ENCODE assay signal across 9 mouse cellular contexts in genomic region chr8:3220502-3220901, GRCm38 (mm10). TPM values are rescaled to one million over a fixed set of nuclear protein-coding genes. Genes with fewer than 3 reads are reported as not detected.
DNase-seq lines count a peak whose midpoint lies in the region; ATAC-seq and TF ChIP-seq lines count a peak whose summit lies in the region.
"Had no signal": no experiment of that assay in that cellular context is flagged by ENCODE, and none has a peak within 500 bp of the region (broad histone marks: within the 10 kb centered on the region; RNA-seq: fewer than 3 reads in every experiment).

No protein-coding gene starts in this region.

- H3K79me2 ChIP-seq in heart, adult 2 months (replicated peaks; ENCODE audit: control insufficient read depth, insufficient read depth, low read length): peaks cover 2% of the 10 kb centered on the region; the same call in 1 of the 2 replicates

- WGBS in heart, adult 2 months: 18% methylated on average over 9 of the region's 9 CpGs
- 9% methylated on average over 9 of the region's 9 CpGs for WGBS in bone marrow, adult 2 months
- WGBS in forebrain, postnatal 0 days: 2% methylated on average over 9 of the region's 9 CpGs
- WGBS in midbrain, embryonic 10.5 days: 6% methylated on average over 9 of the region's 9 CpGs

- H3K36me3 ChIP-seq in heart, adult 2 months (ENCODE audit: control insufficient read depth, insufficient read depth, low read length): peaks cover 17% of the 10 kb centered on the region
- no peaks in the 10 kb centered on the region for H3K36me3 ChIP-seq in forebrain, postnatal 0 days (ENCODE audit: insufficient read depth)
- H3K36me3 ChIP-seq in midbrain, embryonic 10.5 days: no peaks in the 10 kb centered on the region

- intact Hi-C loops in heart, adult 2 months (cut with DNase I): loop anchor here (5.0 kb wide), 2 partner anchors 33 to 297 kb away; partner anchors contain the start of gene Pnpla6

- H3K27ac ChIP-seq in heart, adult 2 months: peak overlapping the region; percentile 26
- peak overlapping the region; percentile 13; the same call in 1 of the 2 replicates for H3K27ac ChIP-seq in bone marrow, adult 2 months (ENCODE audit: control insufficient read depth, insufficient read depth, low read depth, low read length, poor library complexity)
- H3K27ac ChIP-seq in forebrain, postnatal 0 days (ENCODE audit: low read depth, low read length): peak overlapping the region; percentile 94
- H3K27ac ChIP-seq in midbrain, embryonic 10.5 days (replicated peaks): peak overlapping the region; percentile 91

- no peak for DNase-seq in heart, adult 2 months
- DNase-seq in heart, adult 8-10 months (ENCODE audit: low spot score): no peak
- DNase-seq in forebrain, postnatal 0 days: peak; percentile 74
- DNase-seq in kidney, postnatal 25 days: peak; percentile 45 to 53
- DNase-seq in midbrain, embryonic 10.5 days (ENCODE audit: low spot score): no peak
- no peak for DNase-seq in thymus, adult 18-20 months
- no peak for DNase-seq in right cerebral cortex, postnatal 14 days

- TF ChIP-seq CTCF in heart, adult 2 months (IDR thresholded peaks at IDR 0.05): no peak
- no peak for TF ChIP-seq CTCF in bone marrow, adult 2 months (IDR thresholded peaks at IDR 0.05; ENCODE audit: control insufficient read depth, insufficient read depth, low read length)
- 0 out of 2 replicates have a peak, but pooled peaks have one; percentile 16 for TF ChIP-seq CTCF in forebrain, postnatal 0 days (IDR thresholded peaks at IDR 0.05; ENCODE audit: low read depth)

- H3K27me3 ChIP-seq in heart, adult 2 months (ENCODE audit: control insufficient read depth, insufficient read depth, low read length): no peaks in the 10 kb centered on the region
- no peaks in the 10 kb centered on the region for H3K27me3 ChIP-seq in forebrain, postnatal 0 days (ENCODE audit: insufficient read depth, low read length)
- H3K27me3 ChIP-seq in midbrain, embryonic 10.5 days (ENCODE audit: low read depth, poor library complexity, severe bottlenecking): no peaks in the 10 kb centered on the region
- H3K27me3 ChIP-seq: Patski had no signal

- peak; percentile 72 for ATAC-seq in forebrain, postnatal 0 days

- no peak for TF ChIP-seq EP300 in heart, adult 2 months (IDR thresholded peaks at IDR 0.05; ENCODE audit: insufficient read depth, low read depth, low read length)

- no peak for TF ChIP-seq POLR2A in heart, adult 2 months (IDR thresholded peaks at IDR 0.05; ENCODE audit: insufficient read depth, low read depth, low read length)
- TF ChIP-seq POLR2A in bone marrow, adult 2 months (IDR thresholded peaks at IDR 0.05; ENCODE audit: borderline replicate concordance, control insufficient read depth, low read depth, low read length): no peak

- no peaks in the 10 kb centered on the region for H3K9me3 ChIP-seq in forebrain, postnatal 0 days (ENCODE audit: low read length)
- no peaks in the 10 kb centered on the region for H3K9me3 ChIP-seq in midbrain, embryonic 10.5 days (replicated peaks)

- peaks cover 26% of the 10 kb centered on the region for H3K4me1 ChIP-seq in heart, adult 2 months (ENCODE audit: control insufficient read depth, insufficient read depth, low read length)
- H3K4me1 ChIP-seq in bone marrow, adult 2 months (ENCODE audit: control insufficient read depth, insufficient read depth, low read length): peaks cover 7% of the 10 kb centered on the region
- H3K4me1 ChIP-seq in forebrain, postnatal 0 days (ENCODE audit: insufficient read depth): peaks cover 11% of the 10 kb centered on the region
- peaks cover 18% of the 10 kb centered on the region for H3K4me1 ChIP-seq in midbrain, embryonic 10.5 days

- H3K9ac ChIP-seq in heart, adult 2 months (ENCODE audit: low read depth, low read length): peak overlapping the region; percentile 2; the same call in 1 of the 2 replicates
- peak overlapping the region; percentile 78 for H3K9ac ChIP-seq in forebrain, postnatal 0 days

- no peak overlapping the region for H3K4me3 ChIP-seq in heart, adult 2 months
- peak overlapping the region; percentile 57 for H3K4me3 ChIP-seq in bone marrow, adult 2 months (replicated peaks; ENCODE audit: control insufficient read depth, low read depth, low read length)
- H3K4me3 ChIP-seq in forebrain, postnatal 0 days (ENCODE audit: low read depth, low read length): peak overlapping the region; percentile 63
- peak overlapping the region; percentile 63 for H3K4me3 ChIP-seq in midbrain, embryonic 10.5 days

- H3K4me2 ChIP-seq in forebrain, postnatal 0 days (ENCODE audit: low read depth): peak overlapping the region; percentile 76

RNA-seq across cellular contexts. Expression of gene Insr, which starts 58.9 kb away (rescaled TPM):
- 100 to 1,000 TPM; 112 to 145 TPM for total RNA-seq in heart, adult 2 months (2021)
- 24.6 and 42.3 TPM in 2 replicates for polyA plus RNA-seq in heart, adult 2 months (2012; rRNA removed)
- total RNA-seq in heart, adult 8-10 months (2022): 100 to 1,000 TPM; 117 to 175 (median 143) TPM
- polyA plus RNA-seq in bone marrow, adult 2 months (2011; ENCODE audit: insufficient read depth, insufficient read length, low replicate concordance, missing spikeins): 7.3 and 24.6 TPM in 2 replicates
- 31.5 and 39.5 TPM in 2 replicates for total RNA-seq in forebrain, postnatal 0 days (2014; rRNA removed)
- polyA plus RNA-seq in forebrain, postnatal 0 days (2015; fragmentation: Nextera tagmentation; extraction: Ambion mirVana): 21.5 and 36.9 TPM in 2 replicates
- 21.9 and 26.3 TPM in 2 replicates for polyA plus RNA-seq in midbrain, embryonic 10.5 days (2016; fragmentation: Nextera tagmentation; extraction: Ambion mirVana)

Comparison
In these comparisons a context has a peak if more than half of its experiments do, and no peak if none do; other contexts are left out.
1. DNase-seq: peak in forebrain, postnatal 0 days (single experiment) and kidney, postnatal 25 days (2 of 2); none in heart, adult 2 months (0 of 2), heart, adult 8-10 months (single experiment), midbrain, embryonic 10.5 days (single experiment), thymus, adult 18-20 months (0 of 2) and right cerebral cortex, postnatal 14 days (single experiment).
2. H3K27ac ChIP-seq: peak in every context shown above with its lines; median percentile 94 in forebrain, postnatal 0 days; 91 in midbrain, embryonic 10.5 days; 26 in heart, adult 2 months; 13 in bone marrow, adult 2 months.